Mouse (Mus musculus): Measurements from ENCODE around the gene Vapa.

GRCm38 (mm10) chr17:65615678-65616077, 2.3 kb upstream of the Vapa start:
- TF ChIP-seq CTCF (IDR thresholded peaks at IDR 0.05) (no peak), EP300 (IDR thresholded peaks at IDR 0.05) (no peak)
